Mouse (Mus musculus): ENCODE data around the gene Rnaseh2a.
A peak's percentile ranks its signal among the peaks of the same experiment; 100 is the strongest.

Gene Rnaseh2a

DNA sequence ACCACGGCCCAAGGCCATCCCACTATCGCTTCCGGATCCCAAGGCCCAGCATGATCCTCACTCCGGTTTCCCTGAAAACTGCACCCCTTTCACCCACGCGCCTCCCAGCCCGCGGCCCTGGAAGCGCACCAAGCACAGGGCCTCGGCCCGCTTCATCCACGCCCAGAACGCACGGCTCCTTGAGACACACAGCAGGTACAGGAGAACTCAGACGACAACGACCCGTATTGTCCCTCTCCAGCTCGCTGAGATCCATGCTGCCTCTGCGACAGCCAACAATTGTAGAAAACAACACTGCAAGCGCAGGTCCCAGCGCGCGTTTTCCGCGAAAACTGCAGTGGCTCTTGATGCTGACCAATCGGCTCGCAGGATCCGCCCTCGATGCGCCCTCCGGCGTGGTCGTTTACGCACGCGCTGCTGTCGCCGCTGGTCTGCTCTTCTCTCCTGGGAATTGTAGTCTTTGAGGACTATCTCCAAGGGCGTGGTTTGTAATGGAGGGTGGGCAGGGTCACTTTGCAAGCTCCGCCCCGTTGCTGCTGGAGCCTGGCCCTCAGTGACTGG lies 3.8 kb downstream of the Rnaseh2a start:
- peak; percentile 97 for DNase-seq

DNA sequence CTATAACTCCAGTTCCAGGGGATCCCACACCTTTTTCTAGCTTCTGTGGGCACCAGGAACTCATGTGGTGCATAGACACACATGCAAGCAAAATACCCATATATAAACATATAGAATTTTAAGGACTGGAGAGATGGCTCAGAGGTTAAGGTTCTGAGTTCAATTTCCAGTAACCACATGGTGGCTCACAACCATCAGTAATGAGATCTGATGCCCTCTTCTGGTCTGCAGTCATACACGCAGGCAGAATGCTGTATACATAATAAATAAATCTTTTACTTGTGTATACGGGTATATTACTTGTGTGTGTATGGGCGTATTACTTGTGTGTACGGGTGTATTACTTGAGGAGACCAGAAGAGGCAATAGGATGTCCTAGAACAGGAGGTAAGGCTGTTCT lies 5.6 kb downstream of the Rnaseh2a start:
- DNase-seq, result no peak

DNA sequence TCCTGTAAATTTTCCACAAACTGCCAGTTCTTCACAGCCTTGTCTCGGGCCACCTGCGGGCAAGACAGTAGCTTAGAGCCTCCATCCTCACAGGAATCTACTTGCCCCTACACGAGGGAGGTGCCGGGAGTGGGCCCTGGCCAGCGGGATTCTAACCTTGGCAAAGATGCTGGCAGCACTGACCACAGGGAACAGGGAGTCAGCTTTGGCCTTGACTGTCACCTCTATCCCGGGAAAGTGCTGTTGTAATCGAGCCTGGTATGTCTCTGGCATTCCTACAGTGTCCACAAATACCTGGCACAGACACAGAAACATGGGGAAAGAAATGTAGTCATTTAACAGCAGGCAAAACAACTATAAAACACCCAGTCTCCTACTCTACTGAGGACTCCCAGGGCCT lies 9.8 kb downstream of the Rnaseh2a start:
- no peak for DNase-seq

DNA sequence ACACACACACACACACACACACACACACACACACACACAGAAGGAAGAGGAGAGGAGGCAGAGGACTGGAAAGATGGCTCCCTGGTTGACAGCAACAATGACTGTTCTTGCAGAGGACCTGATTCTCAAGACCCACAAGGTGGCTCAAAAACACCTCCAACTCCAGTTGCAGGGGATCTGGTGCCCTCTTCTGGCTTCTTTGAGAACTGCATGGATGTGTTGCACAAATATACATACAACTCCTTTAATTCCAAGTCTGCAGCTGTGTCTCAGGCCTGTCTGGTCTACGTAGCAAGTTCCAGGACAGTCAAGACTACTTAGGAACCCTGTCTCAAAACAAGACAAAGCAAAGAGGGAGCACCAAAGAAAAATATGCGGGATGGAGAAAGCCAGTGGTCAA lies 12.8 kb downstream of the Rnaseh2a start:
- peak; percentile 64 for DNase-seq

DNA sequence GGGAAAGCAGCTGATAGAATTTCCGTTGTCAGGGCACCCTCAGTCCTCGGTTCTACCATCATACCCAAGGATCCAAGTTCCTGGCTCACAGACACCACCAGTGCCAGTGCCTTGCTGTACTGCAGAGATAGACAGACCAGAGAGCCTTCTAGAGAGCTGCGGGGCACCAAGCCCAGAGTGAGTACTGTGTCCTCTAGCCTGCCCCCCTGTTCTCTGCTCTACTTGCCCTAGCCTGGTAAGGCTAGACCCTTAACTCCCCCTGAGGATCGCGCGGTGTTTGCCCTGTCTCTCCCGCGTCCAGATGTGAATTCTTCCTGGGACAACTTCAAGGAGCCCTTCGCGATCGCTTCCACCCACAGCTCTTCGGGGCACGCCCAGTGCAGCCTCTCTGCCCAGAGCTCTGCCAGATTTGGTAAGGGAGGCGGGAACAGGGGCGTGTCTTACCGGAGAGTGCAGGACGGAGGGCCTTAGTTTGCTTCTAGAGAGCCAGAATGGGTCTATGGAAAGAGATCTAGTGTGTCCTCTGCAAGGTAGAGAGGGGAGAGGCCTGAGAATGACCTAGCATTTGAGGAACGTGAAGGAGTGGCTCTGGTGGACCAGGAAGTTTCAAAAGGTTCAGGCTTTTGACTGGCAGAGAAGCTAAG lies 16.8 kb downstream of the Rnaseh2a start:
- DNase-seq, result peak; percentile 48

DNA sequence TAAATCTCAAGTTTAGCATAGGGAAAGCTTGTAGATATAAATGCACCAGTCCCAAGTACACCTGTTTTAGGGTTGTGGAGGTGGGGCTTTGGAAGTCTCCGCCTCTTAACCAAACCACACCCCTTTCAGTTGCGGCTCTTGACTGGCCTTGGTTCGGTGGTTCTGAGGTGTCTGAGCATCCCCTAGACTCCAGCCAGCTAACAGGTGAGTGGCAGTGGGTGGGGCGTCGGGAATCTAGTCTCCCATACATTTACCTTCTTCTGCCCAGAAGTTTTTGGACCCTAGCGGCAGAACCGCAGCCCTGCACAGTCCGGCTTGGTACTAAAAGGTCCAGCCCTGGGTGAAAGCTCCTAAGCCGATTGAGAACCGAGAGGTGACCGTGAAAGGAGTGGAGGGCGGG lies 19.8 kb downstream of the Rnaseh2a start:
- DNase-seq, result no peak

DNA sequence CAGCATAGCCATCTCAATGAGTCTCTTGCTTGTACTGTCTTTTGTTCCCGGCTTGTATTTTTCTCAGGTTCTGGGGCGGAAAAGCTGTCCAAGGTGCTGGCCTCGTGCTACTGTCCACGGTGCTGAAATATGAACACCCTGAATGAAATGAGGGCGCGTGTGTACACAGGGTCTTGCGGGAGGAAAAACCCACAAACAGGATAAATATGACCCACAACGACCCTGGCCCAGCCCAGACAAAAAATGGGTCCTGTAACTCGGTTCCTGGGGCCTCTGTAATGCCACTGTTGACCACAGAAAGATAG lies 22.4 kb downstream of the Rnaseh2a start:
- DNase-seq, result peak; percentile 63

DNA sequence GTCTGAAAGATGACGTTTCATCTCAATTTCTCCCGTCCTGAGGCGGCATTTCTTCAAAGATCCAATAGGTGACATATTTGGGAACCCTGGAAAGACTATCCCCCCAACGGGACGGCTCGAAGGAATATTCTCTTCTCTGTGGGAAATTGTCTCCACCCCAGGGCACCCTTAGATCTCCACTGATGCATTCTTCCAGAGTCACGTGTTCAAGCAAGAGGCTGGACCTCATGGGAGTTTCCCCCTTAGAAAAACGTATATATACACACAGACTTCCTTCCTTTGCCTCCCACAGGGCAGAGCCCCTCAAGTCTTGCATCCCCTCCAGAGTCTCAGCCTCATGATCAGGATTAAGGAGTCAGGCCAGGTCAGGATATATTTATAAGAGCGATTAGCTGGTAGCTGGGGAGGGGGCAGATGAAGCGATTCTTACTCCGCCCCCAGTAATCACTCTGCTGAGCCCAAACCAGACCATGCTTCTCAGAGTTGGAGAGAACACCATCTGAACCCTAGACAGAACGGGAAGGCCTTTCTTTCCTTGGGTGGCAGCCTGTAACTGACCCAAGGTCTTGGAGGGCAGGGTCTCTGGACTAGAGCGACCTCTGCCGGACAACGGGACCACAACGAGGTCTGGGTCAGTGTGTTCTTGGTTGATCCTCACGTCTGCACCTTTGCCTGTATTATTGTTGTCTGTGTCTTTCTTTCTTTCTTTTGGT lies 22.9 kb downstream of the Rnaseh2a start, which contains the start of gene Rtbdn:
TSS of gene Rtbdn (plus strand) at position 464 of the 713 bp plus-strand sequence.
- no peak for DNase-seq

DNA sequence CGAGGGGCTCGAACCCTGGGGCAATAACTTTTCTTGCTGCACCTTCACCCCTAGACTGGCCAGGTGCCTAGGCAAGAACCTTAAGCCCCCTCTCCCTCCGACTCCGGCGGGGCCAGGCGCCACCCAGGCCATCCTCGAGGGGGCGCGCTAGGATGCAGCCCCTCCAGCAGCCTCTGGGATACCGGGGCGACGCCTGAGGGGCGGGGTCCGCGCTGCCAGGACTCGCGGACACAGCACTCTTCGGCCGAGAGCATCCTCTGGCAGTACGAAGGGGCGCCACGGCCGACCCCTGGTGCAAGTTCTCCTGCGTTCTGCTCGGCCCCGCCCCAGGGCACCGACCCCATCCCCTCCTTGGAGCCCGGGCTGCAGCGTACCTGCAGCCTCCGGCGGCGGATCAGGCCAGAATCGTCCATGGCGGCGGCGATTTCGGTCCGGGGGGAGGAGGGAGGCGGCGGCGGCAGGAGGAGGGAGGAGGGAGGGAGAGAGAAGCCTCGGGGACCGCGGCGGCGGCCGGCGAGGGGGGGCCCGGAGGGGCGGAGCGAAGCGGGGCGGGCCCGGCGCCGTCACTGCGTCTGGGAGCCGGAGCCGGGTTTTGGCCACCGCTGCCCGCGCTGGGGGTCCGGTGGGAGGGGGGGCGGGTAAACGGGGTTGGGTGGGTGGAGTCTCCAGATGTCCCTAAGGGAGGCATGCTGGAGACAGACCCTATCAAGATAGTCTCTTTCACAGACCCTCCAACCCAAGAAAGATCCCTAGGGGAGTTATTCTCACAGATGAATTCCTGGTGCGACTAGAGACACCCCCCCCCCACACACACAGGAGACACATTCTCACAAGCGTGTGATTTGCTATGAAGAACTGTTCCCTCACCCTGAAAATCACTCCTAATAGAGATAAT lies 23.7 kb downstream of the Rnaseh2a start:
- DNase-seq, result no peak

DNA sequence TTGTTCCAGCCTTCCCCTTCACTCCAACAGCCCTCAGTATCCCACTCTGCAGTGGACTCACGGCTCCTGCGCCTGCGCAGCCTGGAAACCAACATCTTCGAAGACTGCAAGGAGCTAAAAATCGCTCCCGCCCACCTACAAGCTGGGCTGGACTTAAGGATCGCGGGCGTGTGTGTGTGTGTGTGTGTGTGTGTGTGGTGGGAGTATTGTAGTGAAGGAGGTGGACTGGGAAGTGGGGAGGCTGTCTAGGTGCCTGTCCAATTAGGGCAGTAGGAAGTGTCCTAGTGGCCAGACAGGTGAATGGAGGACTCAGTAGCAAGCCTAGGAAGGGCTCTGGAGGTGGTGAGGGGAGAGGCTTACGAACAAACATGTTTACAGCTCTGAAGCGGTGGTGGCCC lies 24.3 kb downstream of the Rnaseh2a start:
- DNase-seq, result no peak

DNA sequence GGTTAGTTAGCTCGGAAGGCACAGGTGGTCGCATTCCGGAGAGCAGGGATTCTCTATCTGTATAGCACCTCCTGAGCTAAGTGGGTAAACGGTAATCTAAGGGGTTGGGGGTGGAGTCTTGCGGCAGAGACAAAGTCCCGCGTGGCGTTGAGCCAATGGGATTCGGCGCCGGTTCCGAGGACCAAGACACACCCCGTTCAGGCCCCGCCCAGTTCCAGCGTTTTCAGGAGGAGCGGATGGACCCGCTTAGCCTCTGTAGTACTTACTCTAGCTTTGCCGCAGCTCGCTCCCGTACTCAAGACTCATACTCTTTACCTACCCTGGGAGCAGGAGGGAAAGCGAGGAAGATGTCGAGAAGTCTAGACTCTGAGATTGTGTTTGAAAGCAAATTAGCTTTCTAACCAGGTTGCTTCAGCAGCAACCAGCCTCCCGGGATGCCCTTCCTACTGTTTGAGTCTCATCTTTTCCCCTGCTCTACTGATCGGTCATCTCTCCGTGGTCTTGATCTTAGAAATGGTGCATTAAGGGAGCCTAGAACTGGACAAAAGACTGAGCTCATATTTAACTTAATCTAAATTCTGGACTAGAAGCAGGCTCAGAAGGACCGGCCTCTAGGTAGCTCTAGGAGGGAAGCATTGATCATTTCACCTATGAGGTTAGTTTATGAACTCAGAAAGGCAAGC lies 24.9 kb downstream of the Rnaseh2a start:
- peak; percentile 48 for DNase-seq

DNA sequence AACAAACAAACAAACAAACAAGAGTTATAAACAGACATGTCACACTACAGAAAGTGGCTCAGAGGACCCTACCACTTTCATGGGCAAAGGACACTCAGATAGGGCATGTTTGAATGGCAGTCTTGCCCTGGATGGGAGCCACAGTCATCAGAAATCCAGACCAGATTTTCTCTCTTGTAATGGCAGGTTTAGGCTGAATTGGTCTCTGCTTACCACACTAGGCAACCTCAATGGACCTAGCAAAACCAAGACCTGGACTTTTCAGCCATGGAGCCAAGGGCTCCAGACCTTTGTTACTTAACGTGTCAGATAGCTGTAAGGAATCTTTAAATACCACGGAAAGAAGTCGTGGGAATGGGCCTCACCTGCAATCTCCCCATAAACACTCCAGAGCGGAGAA lies 25.9 kb downstream of the Rnaseh2a start:
- no peak for DNase-seq

DNA sequence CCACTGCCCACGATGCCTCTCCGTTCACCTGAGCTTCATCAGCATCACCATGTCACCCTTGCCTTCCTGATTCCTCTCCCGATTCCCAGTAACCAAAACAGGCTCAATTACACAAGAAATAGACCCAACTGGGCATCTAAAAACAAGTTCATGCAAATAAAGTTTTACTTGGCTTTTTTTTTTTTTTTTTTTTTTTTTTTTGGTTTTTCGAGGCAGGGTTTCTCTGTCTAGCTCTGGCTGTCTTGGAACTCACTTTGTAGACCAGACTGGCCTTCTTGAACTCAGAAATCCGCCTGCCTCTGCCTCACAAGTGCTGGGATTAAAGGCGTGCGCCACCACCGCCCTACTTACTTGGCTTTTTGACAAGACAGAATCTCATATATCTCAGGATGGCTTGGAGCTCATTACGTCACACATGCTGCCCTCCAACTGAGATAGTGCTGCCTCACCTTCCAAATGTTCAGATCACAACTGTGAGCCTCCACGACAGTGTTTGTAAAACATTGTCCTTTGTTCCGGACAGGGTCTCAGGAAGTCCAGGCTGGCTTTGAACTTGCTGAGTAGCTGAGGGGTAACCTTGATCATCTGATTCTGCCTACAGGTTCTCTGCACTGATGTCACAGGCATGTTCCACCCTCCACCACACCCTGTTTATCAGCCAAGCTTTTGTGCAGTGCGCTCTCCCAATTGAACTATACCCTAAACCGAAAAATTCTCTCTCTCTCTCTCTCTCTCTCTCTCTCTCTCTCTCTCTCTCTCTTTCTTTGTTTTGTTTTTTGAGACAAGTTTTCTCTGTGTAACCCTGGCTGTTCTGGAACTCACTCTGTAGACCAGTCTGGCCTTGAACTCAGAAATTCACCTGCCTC lies 31.7 kb downstream of the Rnaseh2a start:
- DNase-seq, result no peak

DNA sequence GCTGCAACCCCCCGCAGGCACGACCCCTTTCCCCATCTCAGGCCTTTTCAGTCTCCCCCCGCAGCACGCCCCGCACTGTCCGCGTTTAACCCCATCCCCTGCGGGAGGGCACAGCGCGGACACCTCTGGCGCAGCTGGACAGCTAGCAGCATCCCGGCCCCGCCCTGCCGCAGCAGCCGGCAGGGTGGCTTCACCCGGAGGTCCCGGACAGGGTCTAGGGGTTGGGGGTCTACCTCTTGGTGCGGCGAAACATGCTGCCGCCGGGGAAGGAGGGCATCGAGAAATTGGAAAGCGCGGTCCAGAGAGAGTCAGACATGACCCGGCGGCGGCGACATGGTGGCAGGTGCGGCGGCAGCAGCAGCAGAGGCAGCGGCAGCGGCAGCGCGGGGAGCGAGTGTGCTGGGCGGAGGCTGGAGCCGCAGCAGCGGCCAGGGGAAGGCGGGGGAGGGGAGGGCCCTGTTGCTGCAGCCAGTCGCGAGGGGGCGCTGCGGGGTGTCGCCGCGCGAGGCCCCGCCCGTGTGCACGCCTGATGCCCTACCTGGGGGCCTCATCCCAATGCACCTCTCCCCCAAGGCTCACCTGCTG lies 32.5 kb downstream of the Rnaseh2a start, which contains the start of gene Mast1:
TSS of gene Mast1 (minus strand) at position 398 of the 585 bp plus-strand sequence.
- peak; percentile 61 for DNase-seq

DNA sequence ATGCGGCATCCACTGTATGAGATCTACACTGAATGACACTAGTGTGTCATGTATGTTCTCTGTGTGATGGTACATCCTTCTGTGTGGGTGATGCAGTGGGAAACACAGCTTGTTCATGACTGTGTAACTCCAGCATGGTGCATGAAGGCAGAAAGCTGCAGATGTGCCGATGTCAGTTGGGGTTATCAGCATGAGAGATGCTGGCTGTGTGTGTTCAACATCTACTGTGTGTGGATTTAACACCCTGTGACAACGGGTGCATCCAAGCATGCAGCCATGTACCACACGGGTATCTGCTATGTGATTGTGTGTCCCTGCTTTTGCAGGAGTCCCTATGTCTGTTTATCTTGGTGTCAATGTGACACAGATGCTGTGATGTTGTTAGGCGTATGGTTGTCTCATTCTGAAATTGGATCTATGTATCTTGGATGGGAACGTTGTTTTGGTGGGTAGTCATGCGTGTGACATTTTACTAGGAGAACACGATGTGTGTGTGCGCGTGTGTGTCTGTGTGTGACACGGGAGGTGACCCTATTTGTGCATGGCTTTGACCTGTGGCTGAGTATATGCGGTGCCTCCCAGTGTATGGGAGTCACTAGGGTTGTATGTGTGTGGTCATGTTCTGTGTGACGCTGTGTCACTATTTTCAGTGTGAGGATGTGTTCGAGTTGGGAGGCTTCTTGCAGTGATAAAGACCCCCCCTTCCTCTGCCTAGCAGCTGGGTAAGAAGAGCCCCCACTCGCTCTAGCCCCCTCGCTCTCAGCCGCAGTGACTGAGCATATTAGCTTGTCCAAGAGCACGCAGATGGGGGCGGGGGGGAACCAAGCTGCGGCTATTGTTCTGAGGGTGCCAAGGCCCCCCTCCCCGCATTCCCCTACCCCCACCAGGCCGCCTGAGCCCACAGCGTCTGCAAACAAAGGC lies 33.3 kb downstream of the Rnaseh2a start:
- DNase-seq, result no peak

DNA sequence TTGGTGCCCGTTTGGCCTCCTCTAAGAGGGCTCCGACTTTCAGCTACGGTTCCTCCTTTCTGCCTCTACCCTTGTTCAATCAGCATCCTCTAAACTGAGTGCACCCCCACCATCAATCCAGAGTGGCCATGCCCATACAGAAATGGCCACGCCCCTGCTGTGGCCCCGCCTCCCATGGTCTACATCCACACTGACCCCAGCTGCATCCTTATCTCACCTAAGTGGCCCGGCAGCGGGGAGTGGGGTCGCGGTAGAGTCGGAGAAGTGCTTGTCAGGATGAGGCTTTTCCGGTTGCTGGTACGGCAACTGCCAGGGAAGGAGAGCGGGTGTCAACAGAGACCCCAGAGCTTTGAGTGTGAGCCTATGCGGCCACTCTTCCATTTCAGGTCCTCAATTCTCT lies 34.1 kb downstream of the Rnaseh2a start:
- DNase-seq, result no peak

DNA sequence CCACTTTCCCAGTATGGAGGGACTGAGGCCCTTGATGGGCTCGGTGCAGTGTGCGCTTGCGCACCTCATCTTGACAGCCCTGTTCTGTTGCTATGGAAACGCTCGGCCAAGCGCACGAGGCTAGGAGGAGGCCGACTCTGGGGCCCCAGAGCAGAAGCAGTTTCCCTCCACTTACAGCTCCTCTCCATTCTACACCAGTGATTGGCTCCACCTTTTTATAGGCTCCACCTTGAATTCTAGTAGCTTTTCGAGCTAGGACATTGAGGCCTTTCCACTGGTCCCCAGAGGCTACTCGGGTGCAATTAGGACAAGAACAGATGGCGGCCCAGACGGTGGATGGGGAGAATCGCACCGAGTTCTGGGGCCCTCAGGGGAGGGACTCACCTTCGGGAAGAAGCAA lies 34.7 kb downstream of the Rnaseh2a start:
- no peak for DNase-seq

DNA sequence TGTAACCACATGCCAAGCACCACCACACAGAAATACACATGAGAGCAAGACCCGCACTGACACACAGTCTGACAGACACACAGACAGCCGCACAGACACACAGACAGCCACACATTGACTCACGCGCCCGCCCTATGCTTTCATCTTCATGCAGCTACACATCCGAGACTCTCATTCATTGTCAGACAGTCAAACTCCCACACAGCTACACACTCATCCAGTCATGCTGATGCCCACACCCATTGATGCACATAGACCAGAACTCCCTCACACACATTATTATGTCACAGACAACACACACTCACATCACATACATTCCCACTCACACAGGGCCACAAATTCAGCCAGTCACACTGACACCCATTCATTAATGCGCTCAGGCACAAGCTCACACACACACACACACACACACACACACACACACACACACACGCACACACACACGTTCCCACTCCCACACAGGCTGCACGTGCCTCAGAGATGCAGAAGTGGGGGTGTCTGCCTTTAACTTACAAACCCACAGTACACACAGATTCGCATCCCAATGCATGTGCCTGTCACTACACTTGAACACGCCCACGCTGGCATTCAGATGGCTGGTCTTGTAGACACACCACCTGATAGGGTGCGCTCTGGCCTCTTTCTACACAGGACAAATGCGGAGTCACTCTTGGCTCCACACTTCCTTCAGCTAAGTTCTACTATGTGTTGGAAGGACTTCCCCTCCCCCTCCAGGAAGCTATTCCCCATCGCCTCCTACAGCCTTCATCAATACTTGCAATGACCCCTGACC lies 35.6 kb downstream of the Rnaseh2a start:
- no peak for DNase-seq

DNA sequence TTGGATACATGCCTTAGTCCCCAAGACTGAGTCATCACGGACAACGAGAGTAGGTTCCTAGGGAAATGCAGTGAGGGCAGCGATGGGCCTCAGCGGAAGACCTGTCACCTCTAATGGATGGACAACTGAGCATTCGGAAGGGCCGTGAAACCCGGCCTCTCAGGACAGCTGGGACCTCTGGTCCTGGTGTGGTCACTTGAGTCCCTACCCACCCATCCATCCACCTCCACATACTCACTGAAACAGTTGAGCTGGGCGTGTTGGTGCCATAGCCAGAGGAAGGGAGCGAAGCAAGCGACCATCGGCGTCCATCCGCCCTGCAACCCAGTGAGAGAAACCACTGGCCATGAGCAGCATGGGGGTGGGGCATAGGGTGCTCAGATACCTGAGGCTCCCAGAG lies 39.0 kb downstream of the Rnaseh2a start:
- DNase-seq, result no peak

All from kidney, postnatal 14 days (tissue).